Mouse (Mus musculus): ENCODE data around the gene Itgae. TPM values are rescaled to one million over a fixed set of nuclear protein-coding genes. Genes with fewer than 3 reads are reported as not detected.
A peak's percentile ranks its signal among the peaks of the same experiment; 100 is the strongest.

Gene Itgae
- total and polyA plus RNA-seq, 2 experiments from 2014 or later: 0.10 TPM; not detected in 1

GRCm38 (mm10) chr11:73172186-73172585 lies 81.8 kb downstream of the Itgae start:
- Histone ChIP-seq H3K4me1 (ENCODE audit: insufficient read depth, low read length) (no peaks in the 10 kb centered on the region), H3K4me2 (ENCODE audit: low read depth, low read length, poor library complexity, severe bottlenecking) (no peak overlapping the region), H3K4me3 (ENCODE audit: low read depth, low read length) (no peak overlapping the region), H3K27me3 (ENCODE audit: insufficient read depth, low read length) (no peaks in the 10 kb centered on the region), H3K36me3 (ENCODE audit: insufficient read depth, low read length) (peaks cover 11% of the 10 kb centered on the region; the same call in 1 of the 2 replicates), H3K9ac (replicated peaks; ENCODE audit: low read length, poor library complexity, severe bottlenecking) (no peak overlapping the region), H3K27ac (ENCODE audit: low read depth, low read length) (no peak overlapping the region), H3K9me3 (ENCODE audit: low read length) (no peaks in the 10 kb centered on the region)
- DNase-seq (ENCODE audit: low spot score) (no peak), ATAC-seq (ENCODE audit: low FRiP score) (no peak)
- TF ChIP-seq CTCF (IDR thresholded peaks at IDR 0.05): no peak
- WGBS: 73% methylated on average over 5 of the region's 5 CpGs

- peak overlapping the region; percentile 86; the same call in 1 of the 2 replicates for H3K9ac ChIP-seq (replicated peaks; ENCODE audit: low read length, poor library complexity, severe bottlenecking)
- ATAC-seq (ENCODE audit: low FRiP score) (no peak), DNase-seq (ENCODE audit: low spot score) (no peak)
- peaks cover 11% of the 10 kb centered on the region; the same call in 1 of the 2 replicates for H3K36me3 ChIP-seq (ENCODE audit: insufficient read depth, low read length)
- H3K9me3 ChIP-seq (ENCODE audit: low read length): no peaks in the 10 kb centered on the region
- no peaks in the 10 kb centered on the region for H3K27me3 ChIP-seq (ENCODE audit: insufficient read depth, low read length)
- peak overlapping the region; percentile 74 for H3K4me2 ChIP-seq (ENCODE audit: low read depth, low read length, poor library complexity, severe bottlenecking)
- 50% methylated on average over 8 of the region's 8 CpGs for WGBS
- H3K4me1 ChIP-seq (ENCODE audit: insufficient read depth, low read length): no peaks in the 10 kb centered on the region
- TF ChIP-seq CTCF (IDR thresholded peaks at IDR 0.05): no peak
- H3K4me3 ChIP-seq (ENCODE audit: low read depth, low read length): peak overlapping the region; percentile 93
- H3K27ac ChIP-seq (ENCODE audit: low read depth, low read length): no peak overlapping the region
Observed at GRCm38 (mm10) chr11:73175612-73176011, 85.2 kb downstream of the Itgae start.

GRCm38 (mm10) chr11:73176186-73176585 lies 85.8 kb downstream of the Itgae start:
- TF ChIP-seq CTCF (IDR thresholded peaks at IDR 0.05): no peak

GRCm38 (mm10) chr11:73176608-73177508 lies 86.5 kb downstream of the Itgae start, which contains the start of the genes Emc6 and Tax1bp3:
Gene Emc6, minus strand, starts transcription at chr11:73177037.
Gene Tax1bp3, plus strand, starts transcription at chr11:73177083.
- WGBS: under 1% methylated on average over 80 of the region's 81 CpGs

More at GRCm38 (mm10) chr11:73176186-73176585, 85.8 kb downstream of the Itgae start:
- Histone ChIP-seq H3K4me2 (ENCODE audit: low read depth, low read length, poor library complexity, severe bottlenecking) (peak overlapping the region; percentile 74), H3K27me3 (ENCODE audit: insufficient read depth, low read length) (no peaks in the 10 kb centered on the region), H3K9me3 (ENCODE audit: low read length) (no peaks in the 10 kb centered on the region), H3K9ac (replicated peaks; ENCODE audit: low read length, poor library complexity, severe bottlenecking) (peak overlapping the region; percentile 86), H3K4me3 (ENCODE audit: low read depth, low read length) (peak overlapping the region; percentile 93), H3K36me3 (ENCODE audit: insufficient read depth, low read length) (peaks cover 7% of the 10 kb centered on the region; the same call in 1 of the 2 replicates), H3K4me1 (ENCODE audit: insufficient read depth, low read length) (no peaks in the 10 kb centered on the region), H3K27ac (ENCODE audit: low read depth, low read length) (peak overlapping the region; percentile 83)
- ATAC-seq (ENCODE audit: low FRiP score) (no peak), DNase-seq (ENCODE audit: low spot score) (no peak)
- WGBS: 2% methylated on average over 15 of the region's 15 CpGs

GRCm38 (mm10) chr11:73177509-73177875 lies 87.1 kb downstream of the Itgae start:
- Histone ChIP-seq H3K9me3 (ENCODE audit: low read length) (no peaks in the 10 kb centered on the region), H3K27me3 (ENCODE audit: insufficient read depth, low read length) (no peaks in the 10 kb centered on the region), H3K4me1 (ENCODE audit: insufficient read depth, low read length) (no peaks in the 10 kb centered on the region), H3K4me3 (ENCODE audit: low read depth, low read length) (peak overlapping the region; percentile 93), H3K4me2 (ENCODE audit: low read depth, low read length, poor library complexity, severe bottlenecking) (peak overlapping the region; percentile 61), H3K9ac (replicated peaks; ENCODE audit: low read length, poor library complexity, severe bottlenecking) (peak overlapping the region; percentile 86), H3K36me3 (ENCODE audit: insufficient read depth, low read length) (0 out of 2 replicates have a peak, but pooled peaks cover 7% of the 10 kb centered on the region), H3K27ac (ENCODE audit: low read depth, low read length) (peak overlapping the region; percentile 83)
- no peak for TF ChIP-seq CTCF (IDR thresholded peaks at IDR 0.05)
- ATAC-seq (ENCODE audit: low FRiP score): peak; percentile 38; the same call in 1 of the 2 replicates
- peak; percentile 56 for DNase-seq (ENCODE audit: low spot score)
- under 1% methylated on average over 26 of the region's 28 CpGs for WGBS

More at GRCm38 (mm10) chr11:73176608-73177508, 86.5 kb downstream of the Itgae start, which contains the start of the genes Emc6 and Tax1bp3:
- peak within 1 kb of the TSS; percentile 83 for H3K27ac ChIP-seq (ENCODE audit: low read depth, low read length)
- peak; percentile 99 for DNase-seq (ENCODE audit: low spot score)
- ATAC-seq (ENCODE audit: low FRiP score): peak; percentile 97
- H3K4me3 ChIP-seq (ENCODE audit: low read depth, low read length): peak within 1 kb of the TSS; percentile 93
- TF ChIP-seq CTCF (IDR thresholded peaks at IDR 0.05): no peak; the same call in 1 of the 2 replicates
- peak within 1 kb of the TSS; percentile 74 for H3K4me2 ChIP-seq (ENCODE audit: low read depth, low read length, poor library complexity, severe bottlenecking)
- no peaks in the 10 kb centered on the region for H3K9me3 ChIP-seq (ENCODE audit: low read length)
- H3K9ac ChIP-seq (replicated peaks; ENCODE audit: low read length, poor library complexity, severe bottlenecking): peak within 1 kb of the TSS; percentile 86
- H3K36me3 ChIP-seq (ENCODE audit: insufficient read depth, low read length): 0 out of 2 replicates have a peak, but pooled peaks cover 3% of the 10 kb centered on the region
- no peaks in the 10 kb centered on the region for H3K27me3 ChIP-seq (ENCODE audit: insufficient read depth, low read length)
- no peaks in the 10 kb centered on the region for H3K4me1 ChIP-seq (ENCODE audit: insufficient read depth, low read length)

Measured in midbrain, postnatal 0 days (tissue).